Mouse (Mus musculus) liver, embryonic 16.5 days (tissue): ENCODE results near the gene Cep97. TPM values are rescaled to one million over a fixed set of nuclear protein-coding genes. Genes with fewer than 3 reads are reported as not detected.
"Not testable (repeated sequence)": the region's sequence is repeated elsewhere in the genome, so short reads cannot be mapped to it uniquely, and the experiment has no call there.

Experiments used
- ATAC-seq: fragments of 200-750 bp; cut with Nextera tagmentation; 2 replicates; pipeline ENCODE4 v1.8.0; 2017; ENCODE audit warnings: low read depth, mild to moderate bottlenecking, moderate number of reproducible peaks, moderate library complexity
- H3K27ac ChIP-seq: fragments of 300-500 bp; sonication (generic); 2 replicates; pipeline ENCODE4 v1.5.1; 2014; ENCODE audit warnings: mild to moderate bottlenecking, low read length
- H3K27me3 ChIP-seq: fragments of 300-500 bp; sonication (generic); 2 replicates; pipeline ENCODE4 v1.6.1; 2014; ENCODE audit warnings: low read depth, low read length, mixed read lengths; ENCODE audit not compliant: control insufficient read depth, insufficient read depth
- H3K36me3 ChIP-seq: fragments of 300-500 bp; sonication (generic); 2 replicates; pipeline ENCODE4 v1.6.1; 2014; ENCODE audit warnings: mild to moderate bottlenecking; ENCODE audit not compliant: control insufficient read depth, insufficient read depth
- H3K4me1 ChIP-seq: fragments of 300-500 bp; sonication (generic); 2 replicates; pipeline ENCODE4 v1.6.1; 2014; ENCODE audit warnings: low read depth, low read length, mixed read lengths; ENCODE audit not compliant: control insufficient read depth
- H3K4me2 ChIP-seq: fragments of 300-500 bp; sonication (generic); 2 replicates; pipeline ENCODE4 v1.6.1; 2014; ENCODE audit warnings: low read depth, low read length, mixed read lengths
- H3K4me3 ChIP-seq: fragments of 300-500 bp; sonication (generic); 2 replicates; pipeline ENCODE4 v1.5.1; 2014; ENCODE audit warnings: low read depth, mild to moderate bottlenecking, low read length
- H3K9ac ChIP-seq: fragments of 300-500 bp; sonication (generic); 2 replicates; pipeline ENCODE4 v1.6.1; 2014; ENCODE audit warnings: low read depth, low read length
- H3K9me3 ChIP-seq: fragments of 300-500 bp; sonication (generic); replicated peaks from 2 replicates; pipeline ENCODE4 v1.6.1; 2016; ENCODE audit warnings: low read length; ENCODE audit not compliant: control insufficient read depth
- WGBS: fragments of 180-500 bp; shearing (Covaris S2); extraction: QIAGEN DNeasy Blood & Tissue Kit; methylation state at CpG from one replicate; pipeline ENCODE4 v1.1.7; 2014; ENCODE audit not compliant: insufficient replicate concordance; 5-methylcytosine and 5-hydroxymethylcytosine counted together
- polyA plus RNA-seq: library from polyadenylated mRNA; unstranded; fragments of >200 nt; fragmentation: Nextera tagmentation; extraction: Ambion mirVana; gene quantifications from 2 replicates; pipeline ENCODE4 v1.2.1, GENCODE M21; 2015

Cep97 gene
- polyA plus RNA-seq, 1 experiment from 2014 or later: 3.7 TPM

DNA sequence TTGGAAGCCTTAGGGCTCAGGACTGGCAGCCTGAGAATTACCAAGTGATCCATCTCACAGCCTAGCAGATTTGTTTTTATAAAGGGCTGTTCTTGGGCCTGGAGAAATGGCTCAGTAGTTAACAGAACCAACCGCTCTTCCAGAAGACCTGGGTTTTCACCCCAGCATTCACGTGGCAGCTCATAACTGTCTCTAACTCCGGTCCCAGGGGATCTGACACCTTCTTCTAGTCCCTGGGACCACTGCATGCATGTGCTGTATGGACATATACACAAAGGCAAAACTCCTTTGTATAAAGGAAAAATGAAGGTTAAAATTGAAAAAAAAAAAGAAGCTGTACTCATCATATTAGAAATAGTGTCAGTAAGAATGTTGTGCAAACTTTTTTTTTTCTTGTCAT is 15.8 kb upstream of the Cep97 start:
- ATAC-seq: no peak
- H3K4me3 ChIP-seq: no peak overlapping the region
- peaks cover 2% of the 10 kb centered on the region for H3K4me1 ChIP-seq
- H3K27ac ChIP-seq: no peak overlapping the region
- H3K9me3 ChIP-seq: no peaks in the 10 kb centered on the region
- no peak overlapping the region for H3K9ac ChIP-seq
- no peaks in the 10 kb centered on the region for H3K36me3 ChIP-seq
- no peak overlapping the region for H3K4me2 ChIP-seq
- no peaks in the 10 kb centered on the region for H3K27me3 ChIP-seq
- WGBS: 63% methylated on average over 3 of the region's 3 CpGs

DNA sequence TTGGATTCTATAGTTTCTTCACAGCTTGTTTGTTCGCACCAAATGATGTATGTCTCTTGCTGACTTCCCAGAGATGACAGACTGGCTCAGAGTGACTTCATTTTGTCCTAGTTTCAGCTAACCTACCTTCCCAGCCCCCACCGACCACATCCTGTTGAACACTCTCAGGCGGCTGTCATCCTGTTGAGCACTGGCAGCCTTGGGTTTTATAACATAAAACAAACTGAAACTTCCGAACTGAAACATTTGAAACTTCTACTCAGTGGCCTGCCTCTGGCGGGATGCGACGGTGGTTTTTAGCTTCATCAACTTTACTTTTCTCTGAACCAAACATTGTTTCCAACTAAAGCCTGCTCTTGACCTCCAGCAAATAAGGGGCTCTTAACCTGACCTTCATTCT is 14.3 kb upstream of the Cep97 start:
- H3K36me3 ChIP-seq: no peaks in the 10 kb centered on the region
- H3K9me3 ChIP-seq: no peaks in the 10 kb centered on the region
- no peaks in the 10 kb centered on the region for H3K27me3 ChIP-seq
- no peak overlapping the region for H3K27ac ChIP-seq
- H3K9ac ChIP-seq: 0 out of 2 replicates have a peak overlapping the region, but pooled peaks have one; percentile 8
- 0 out of 2 replicates have a peak overlapping the region, but pooled peaks have one; percentile 24 for H3K4me2 ChIP-seq
- ATAC-seq: no peak
- H3K4me1 ChIP-seq: peaks cover 2% of the 10 kb centered on the region
- no peak overlapping the region for H3K4me3 ChIP-seq
- WGBS: 11% methylated on average over 7 of the region's 7 CpGs

DNA sequence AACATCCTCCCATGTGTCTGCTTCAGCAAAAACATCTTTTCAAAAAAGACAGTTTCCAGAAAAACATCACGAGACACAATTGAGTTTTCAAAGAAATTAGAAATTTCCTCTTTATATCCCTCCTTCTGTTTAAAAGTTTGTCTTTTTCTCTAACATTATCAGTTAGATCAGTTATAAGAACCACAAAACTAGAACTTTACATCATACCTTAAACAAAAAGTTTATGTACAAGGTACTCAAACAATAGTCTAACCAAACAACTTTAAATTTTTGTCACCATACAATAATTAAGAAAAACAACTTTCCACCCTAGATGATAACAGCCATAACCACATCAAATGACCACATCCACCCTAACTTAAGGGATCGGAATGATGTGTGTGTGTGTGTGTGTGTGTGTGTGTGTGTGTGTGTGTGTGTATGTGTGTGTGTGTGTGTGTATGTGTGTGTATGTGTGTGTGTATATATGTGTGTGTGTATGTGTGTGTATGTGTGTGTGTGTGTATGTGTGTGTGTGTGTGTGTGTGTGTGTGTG is 13.3 kb upstream of the Cep97 start:
- H3K4me1 ChIP-seq, H3K4me3 ChIP-seq, ATAC-seq, H3K27me3 ChIP-seq, H3K9me3 ChIP-seq, H3K9ac ChIP-seq, H3K36me3 ChIP-seq, H3K27ac ChIP-seq, H3K4me2 ChIP-seq: not testable (repeated sequence)
- WGBS: 63% methylated on average over 2 of the region's 2 CpGs

DNA sequence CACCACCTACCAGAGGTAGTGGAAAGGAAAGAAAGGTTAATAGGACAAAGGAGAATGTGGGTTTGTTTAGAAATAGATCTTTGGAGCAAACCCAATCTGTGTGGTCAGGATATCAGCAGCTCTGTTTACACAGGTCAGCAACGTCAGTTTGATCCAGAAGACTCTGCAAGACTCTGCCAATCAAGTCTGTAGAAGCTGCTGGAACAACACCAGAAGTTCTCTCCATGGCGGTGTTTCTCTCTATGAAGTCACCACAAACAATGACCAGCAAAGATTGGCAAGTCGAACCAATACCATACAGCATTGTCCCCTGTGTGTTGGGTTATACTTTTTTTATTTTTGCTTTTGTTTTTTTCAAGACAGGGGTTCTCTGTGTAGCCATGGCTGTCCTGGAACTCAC is 12.6 kb upstream of the Cep97 start:
- Histone ChIP-seq H3K4me1 (peaks cover 2% of the 10 kb centered on the region), H3K9me3 (no peaks in the 10 kb centered on the region), H3K4me2 (no peak overlapping the region), H3K27ac (no peak overlapping the region), H3K9ac (no peak overlapping the region), H3K27me3 (no peaks in the 10 kb centered on the region), H3K4me3 (no peak overlapping the region), H3K36me3 (no peaks in the 10 kb centered on the region)
- WGBS: 43% methylated on average over 3 of the region's 3 CpGs
- no peak for ATAC-seq

DNA sequence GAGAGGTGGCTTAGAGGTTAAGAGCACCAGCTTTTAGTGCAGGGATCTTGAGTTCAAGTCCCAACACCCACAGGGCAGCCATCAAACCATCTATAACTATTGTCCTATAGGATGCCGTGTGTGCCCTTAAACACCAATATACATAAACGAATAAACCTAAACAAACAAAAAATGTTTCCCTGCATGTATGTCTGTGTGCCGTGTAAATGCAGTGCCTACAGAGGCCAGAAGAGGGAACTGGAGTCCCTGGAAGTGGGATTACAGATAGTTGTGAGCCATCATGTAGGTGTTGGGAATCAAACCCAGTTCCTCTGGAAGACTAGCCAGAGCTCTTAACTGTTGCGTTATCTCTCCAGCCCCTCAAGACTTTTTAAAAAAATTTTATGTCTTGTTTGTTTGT is 6.1 kb upstream of the Cep97 start:
- no peak for ATAC-seq
- Histone ChIP-seq H3K4me1 (no peaks in the 10 kb centered on the region), H3K9ac (no peak overlapping the region), H3K4me3 (no peak overlapping the region), H3K36me3 (no peaks in the 10 kb centered on the region), H3K27ac (no peak overlapping the region), H3K9me3 (no peaks in the 10 kb centered on the region), H3K27me3 (no peaks in the 10 kb centered on the region), H3K4me2 (no peak overlapping the region)
- 82% methylated on average over 4 of the region's 4 CpGs for WGBS

DNA sequence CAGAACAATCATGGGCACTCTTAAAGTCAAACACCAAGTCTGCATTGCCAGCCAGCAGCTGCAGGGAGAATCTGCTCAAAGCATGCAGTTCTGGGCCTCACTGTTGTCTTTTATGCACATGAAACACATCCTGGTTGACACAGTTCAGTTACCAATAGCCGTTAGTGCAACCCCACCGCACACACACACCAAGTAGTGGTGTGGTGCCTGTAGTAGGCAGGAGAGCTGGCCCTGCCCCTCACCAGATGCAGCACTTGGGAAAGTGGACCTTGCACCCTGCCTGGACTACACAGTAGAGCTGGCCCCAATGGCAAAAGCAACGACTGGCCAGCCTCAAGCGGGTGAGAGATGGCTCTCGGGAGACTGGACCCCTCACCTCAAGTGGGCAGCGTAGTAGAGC is 5.0 kb upstream of the Cep97 start:
- peak; percentile 43; the same call in 1 of the 2 replicates for ATAC-seq
- Histone ChIP-seq H3K4me3 (no peak overlapping the region), H3K9ac (no peak overlapping the region), H3K4me2 (no peak overlapping the region), H3K27me3 (no peaks in the 10 kb centered on the region), H3K4me1 (no peaks in the 10 kb centered on the region; the same call in 1 of the 2 replicates), H3K27ac (no peak overlapping the region), H3K36me3 (no peaks in the 10 kb centered on the region), H3K9me3 (no peaks in the 10 kb centered on the region)
- WGBS: 62% methylated on average over 6 of the region's 6 CpGs

DNA sequence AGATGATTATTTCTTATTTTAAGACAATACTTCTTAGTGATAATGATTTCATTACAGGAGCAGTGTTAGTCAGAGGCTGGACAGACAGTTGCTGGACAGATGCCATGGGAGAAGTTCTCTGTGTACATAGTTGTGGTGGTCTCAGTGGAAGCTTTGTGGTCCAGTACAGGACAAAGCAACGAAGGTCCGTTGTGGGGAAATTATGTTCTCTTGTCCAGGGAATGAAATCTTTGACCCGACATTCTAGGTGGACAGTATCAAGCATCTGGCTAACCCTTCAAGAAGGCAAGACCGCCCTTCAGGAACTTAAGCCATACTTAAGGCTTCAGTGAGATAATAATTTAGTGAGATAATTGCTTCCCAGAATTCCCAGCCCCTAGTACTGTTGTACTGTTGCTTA is 4.1 kb upstream of the Cep97 start:
- H3K36me3 ChIP-seq: no peaks in the 10 kb centered on the region
- H3K9ac ChIP-seq: no peak overlapping the region
- H3K9me3 ChIP-seq: no peaks in the 10 kb centered on the region
- H3K4me2 ChIP-seq: no peak overlapping the region
- 62% methylated on average over 4 of the region's 4 CpGs for WGBS
- H3K27me3 ChIP-seq: no peaks in the 10 kb centered on the region
- no peaks in the 10 kb centered on the region; the same call in 1 of the 2 replicates for H3K4me1 ChIP-seq
- H3K4me3 ChIP-seq: no peak overlapping the region
- no peak for ATAC-seq
- H3K27ac ChIP-seq: no peak overlapping the region

DNA sequence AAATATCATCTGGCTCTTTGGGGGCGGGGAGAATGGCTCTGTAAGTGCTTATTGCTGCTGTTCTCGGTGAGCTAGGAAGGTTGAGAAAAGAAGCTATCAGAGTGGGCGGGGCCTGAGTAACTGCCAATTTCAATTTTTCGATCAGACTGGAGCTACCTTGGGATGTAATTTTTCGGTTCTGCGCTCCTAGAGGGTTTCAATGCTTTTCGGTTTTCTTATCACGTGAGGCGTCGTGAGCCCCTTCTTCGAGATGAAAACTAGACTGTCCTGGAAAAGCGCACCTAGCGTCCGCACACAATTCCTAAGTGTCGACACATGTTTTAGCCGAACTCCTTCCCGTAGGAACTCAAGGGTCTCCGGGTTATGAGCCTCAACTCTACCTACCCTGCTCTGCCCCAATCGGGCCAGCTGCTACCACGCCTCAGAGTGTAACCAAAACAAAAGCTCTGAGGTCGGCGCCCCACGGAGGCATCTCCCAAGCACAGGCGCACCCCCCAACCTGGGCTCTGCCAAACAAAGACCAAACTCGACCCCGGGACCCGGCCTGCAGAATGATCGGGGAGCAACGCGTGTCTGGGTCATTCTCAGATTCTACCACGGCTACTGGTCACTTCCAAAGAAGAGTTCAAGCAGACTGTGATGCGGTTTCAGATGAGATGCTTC is 843 bp downstream of the Cep97 start:
- no peaks in the 10 kb centered on the region for H3K9me3 ChIP-seq
- H3K27me3 ChIP-seq: no peaks in the 10 kb centered on the region
- no peaks in the 10 kb centered on the region for H3K36me3 ChIP-seq
- under 1% methylated on average over 32 of the region's 32 CpGs for WGBS
- peak overlapping the region; percentile 75 for H3K4me3 ChIP-seq
- ATAC-seq: peak; percentile 12; the same call in 1 of the 2 replicates
- peak overlapping the region; percentile 32 for H3K27ac ChIP-seq
- H3K4me1 ChIP-seq: peaks cover 3% of the 10 kb centered on the region; the same call in 1 of the 2 replicates
- H3K4me2 ChIP-seq: peak overlapping the region; percentile 70
- peak overlapping the region; percentile 69 for H3K9ac ChIP-seq

DNA sequence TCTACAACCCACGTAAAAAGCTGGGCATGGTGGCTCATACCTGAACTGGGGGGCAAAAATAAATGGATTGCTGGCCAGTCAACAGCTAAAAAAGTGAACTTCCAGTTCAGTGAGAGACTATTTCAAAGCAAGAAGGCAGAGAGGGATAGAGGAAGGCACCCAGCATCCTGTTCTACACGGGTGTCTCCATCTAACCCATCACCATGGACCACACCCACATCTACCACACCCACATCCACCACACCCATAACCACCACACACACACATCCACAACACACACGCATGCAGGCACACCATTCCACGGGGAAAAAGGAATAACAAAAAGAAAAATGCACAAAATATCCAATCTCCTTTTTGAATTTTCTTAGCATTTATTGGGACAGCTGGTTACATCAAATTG is 10.6 kb downstream of the Cep97 start:
- H3K36me3 ChIP-seq: no peaks in the 10 kb centered on the region
- H3K4me2 ChIP-seq: no peak overlapping the region
- H3K9me3 ChIP-seq: no peaks in the 10 kb centered on the region
- H3K27ac ChIP-seq: no peak overlapping the region
- no peak overlapping the region for H3K4me3 ChIP-seq
- H3K27me3 ChIP-seq: no peaks in the 10 kb centered on the region
- H3K9ac ChIP-seq: no peak overlapping the region
- ATAC-seq: peak; percentile 76
- H3K4me1 ChIP-seq: peaks cover 6% of the 10 kb centered on the region
- 35% methylated on average over 4 of the region's 4 CpGs for WGBS
